Mouse (Mus musculus): ENCODE results near the gene Gm14409. TPM values are rescaled to one million over a fixed set of nuclear protein-coding genes. Genes with fewer than 3 reads are reported as not detected.
"Not testable (repeated sequence)": the region's sequence is repeated elsewhere in the genome, so short reads cannot be mapped to it uniquely, and the experiment has no call there.

The Gm14409 gene
- 1 to 10 TPM in 1 of 2 experiments, under 1 TPM in 1; 0.93 to 1.8 TPM for total RNA-seq (2021)
- long read RNA-seq, experiment 1: 0 reads
- long read RNA-seq, experiment 2: 0 reads

- not testable (repeated sequence) for DNase-seq
Observed at GRCm38 (mm10) chr2:177266936-177267335, at the start of gene Gm14409. Gene Gm14409, minus strand, starts transcription at chr2:177267036.

- DNase-seq: not testable (repeated sequence)
Observed at GRCm38 (mm10) chr2:177309627-177310026, 42.8 kb upstream of the Gm14409 start.

- DNase-seq: not testable (repeated sequence)
Observed at GRCm38 (mm10) chr2:177304980-177305379, 38.1 kb upstream of the Gm14409 start.

- not testable (repeated sequence) for DNase-seq
Observed at GRCm38 (mm10) chr2:177283701-177284100, 16.9 kb upstream of the Gm14409 start.

GRCm38 (mm10) chr2:177277754-177278153 lies 10.9 kb upstream of the Gm14409 start:
- DNase-seq: not testable (repeated sequence)

- not testable (repeated sequence) for DNase-seq
Observed at GRCm38 (mm10) chr2:177272237-177272636, 5.4 kb upstream of the Gm14409 start.

GRCm38 (mm10) chr2:177247449-177247848 lies 19.4 kb downstream of the Gm14409 start:
- not testable (repeated sequence) for DNase-seq

GRCm38 (mm10) chr2:177230461-177230860 lies 36.4 kb downstream of the Gm14409 start:
- DNase-seq: not testable (repeated sequence)

Other genes starting within 250 kb of the Gm14409 start
- gene Gm14401, start 192.7 kb downstream of the Gm14409 start, total RNA-seq (2021): under 1 TPM; 0.51 to 0.91 TPM
- gene Gm14410, start 60.6 kb downstream of the Gm14409 start, total RNA-seq (2021): 10 to 100 TPM; 24.2 to 31.5 TPM
- 1 to 10 TPM; 1.1 to 1.5 TPM for gene Gm14412, start 57.3 kb upstream of the Gm14409 start, total RNA-seq (2021)
- gene Gm14418, start 131.3 kb upstream of the Gm14409 start, total RNA-seq (2021): 10 to 100 TPM; 17.5 to 24.4 TPM
- 10 to 100 TPM; 45.6 to 48.8 TPM for gene Zfp970, start 197.7 kb upstream of the Gm14409 start, total RNA-seq (2021)
- gene Gm14403, start 231.2 kb upstream of the Gm14409 start, total RNA-seq (2021): 10 to 100 TPM; 40.5 to 48.3 TPM

Measured in adrenal gland, postnatal 10 days (tissue).